Mouse (Mus musculus) thymus, adult 2 months (tissue): ENCODE results near the gene Wdr46. TPM values are rescaled to one million over a fixed set of nuclear protein-coding genes. Genes with fewer than 3 reads are reported as not detected.

Source experiments
- DNase-seq: peaks from one replicate; pipeline ENCODE4 v3.0.0; 2021
- H3K27ac ChIP-seq: fragments of 200-500 bp; 2 replicates; pipeline ENCODE4 v1.5.1; 2012; ENCODE audit warnings: low read length, control low read depth; ENCODE audit not compliant: control insufficient read depth, insufficient read depth
- H3K27me3 ChIP-seq: fragments of 200-500 bp; 2 replicates; pipeline ENCODE4 v1.6.1; 2012; ENCODE audit warnings: mild to moderate bottlenecking, low read length, moderate library complexity, mixed read lengths; ENCODE audit not compliant: control insufficient read depth, insufficient read depth
- H3K36me3 ChIP-seq: fragments of 200-500 bp; 2 replicates; pipeline ENCODE4 v1.6.1; 2012; ENCODE audit warnings: mild to moderate bottlenecking, low read length, moderate library complexity; ENCODE audit not compliant: control insufficient read depth, insufficient read depth
- H3K4me1 ChIP-seq: fragments of 200-500 bp; replicated peaks from 2 replicates; pipeline ENCODE4 v1.6.1; 2012; ENCODE audit warnings: low read length; ENCODE audit not compliant: control insufficient read depth, insufficient read depth
- H3K4me3 ChIP-seq: fragments of 200-500 bp; 2 replicates; pipeline ENCODE4 v1.5.1; 2012; ENCODE audit warnings: mild to moderate bottlenecking, low read length, control low read depth, moderate library complexity; ENCODE audit not compliant: control insufficient read depth, insufficient read depth
- CTCF ChIP-seq: fragments of 200-500 bp; IDR thresholded peaks from 2 replicates; pipeline ENCODE4 v1.5.1; 2012; ENCODE audit warnings: mild to moderate bottlenecking, control low read depth, low read length, moderate library complexity, borderline replicate concordance; ENCODE audit not compliant: control insufficient read depth, poor library complexity, insufficient read depth; ENCODE audit errors: extremely low read depth
- POLR2A ChIP-seq: fragments of 200-500 bp; IDR thresholded peaks from 2 replicates; pipeline ENCODE4 v1.6.1; 2012; ENCODE audit warnings: mild to moderate bottlenecking, low read length, control low read depth, moderate library complexity; ENCODE audit not compliant: control insufficient read depth, poor library complexity, insufficient read depth; ENCODE audit errors: extremely low read depth
- WGBS: fragments of 180-500 bp; shearing (Covaris S2); methylation state at CpG from one replicate; pipeline ENCODE4 v1.1.7; 2018; 5-methylcytosine and 5-hydroxymethylcytosine counted together
- polyA plus RNA-seq: library from polyadenylated mRNA; depleted of rRNA; stranded (reverse); fragments of >200 nt; gene quantifications from 2 replicates; pipeline ENCODE4 v1.2.3, GENCODE M21; 2012

Wdr46 gene
- polyA plus RNA-seq, 1 experiment = 35.4 TPM

- 1% methylated on average over 33 of the region's 33 CpGs for WGBS
- H3K27me3 ChIP-seq = no peaks in the 10 kb centered on the region
- TF ChIP-seq POLR2A (no peak), CTCF (0 out of 2 replicates have a peak, but pooled peaks have one; percentile 19)
- peak overlapping the region; percentile 85 for H3K4me3 ChIP-seq
- H3K27ac ChIP-seq = peak overlapping the region; percentile 39; the same call in 1 of the 2 replicates
- H3K4me1 ChIP-seq = peaks cover 33% of the 10 kb centered on the region
- peaks cover 14% of the 10 kb centered on the region for H3K36me3 ChIP-seq
- no peak for DNase-seq
Measured at GRCm38 (mm10) chr17:33954646-33955554, 14.4 kb downstream of the Wdr46 start.

- peak within 1 kb of the TSS; percentile 87 for H3K27ac ChIP-seq
- no peaks in the 10 kb centered on the region for H3K27me3 ChIP-seq
- WGBS = under 1% methylated on average over 50 of the region's 50 CpGs
- peaks cover 25% of the 10 kb centered on the region for H3K4me1 ChIP-seq
- peak; percentile 90 for TF ChIP-seq POLR2A
- TF ChIP-seq CTCF = no peak
- peak; percentile 96 for DNase-seq
- peaks cover 22% of the 10 kb centered on the region for H3K36me3 ChIP-seq
- H3K4me3 ChIP-seq = peak within 1 kb of the TSS; percentile 85
Measured at GRCm38 (mm10) chr17:33955555-33956214, 15.2 kb downstream of the Wdr46 start, which contains the start of the genes Vps52 and Rps18. Gene Vps52, plus strand, starts transcription at chr17:33955812. Gene Rps18, minus strand, starts transcription at chr17:33956001.

- H3K27me3 ChIP-seq = no peaks in the 10 kb centered on the region
- peaks cover 21% of the 10 kb centered on the region for H3K4me1 ChIP-seq
- H3K27ac ChIP-seq = 0 out of 2 replicates have a peak overlapping the region, but pooled peaks have one; percentile 87
- WGBS = 7% methylated on average over 10 of the region's 10 CpGs
- TF ChIP-seq CTCF = no peak
- no peak for TF ChIP-seq POLR2A
- H3K4me3 ChIP-seq = peak overlapping the region; percentile 52
- H3K36me3 ChIP-seq = peaks cover 26% of the 10 kb centered on the region
- DNase-seq = no peak
Measured at GRCm38 (mm10) chr17:33956336-33956735, 15.9 kb downstream of the Wdr46 start.

- WGBS = 60% methylated on average over 6 of the region's 6 CpGs
- Histone ChIP-seq H3K4me3 (no peak overlapping the region), H3K36me3 (peaks cover 29% of the 10 kb centered on the region), H3K27me3 (no peaks in the 10 kb centered on the region), H3K27ac (no peak overlapping the region), H3K4me1 (peaks cover 13% of the 10 kb centered on the region)
- DNase-seq = peak; percentile 0
- no peak for TF ChIP-seq POLR2A
- no peak for TF ChIP-seq CTCF
Measured at GRCm38 (mm10) chr17:33957493-33957892, 17.0 kb downstream of the Wdr46 start.

GRCm38 (mm10) chr17:33958451-33958850 lies 18.0 kb downstream of the Wdr46 start:
- peaks cover 8% of the 10 kb centered on the region for H3K4me1 ChIP-seq
- WGBS = 98% methylated on average over 11 of the region's 11 CpGs
- peak; percentile 1 for DNase-seq
- no peak overlapping the region for H3K4me3 ChIP-seq
- no peak overlapping the region for H3K27ac ChIP-seq
- H3K27me3 ChIP-seq = no peaks in the 10 kb centered on the region
- peaks cover 29% of the 10 kb centered on the region for H3K36me3 ChIP-seq
- no peak for TF ChIP-seq POLR2A
- TF ChIP-seq CTCF = no peak

GRCm38 (mm10) chr17:33959135-33959534 lies 18.7 kb downstream of the Wdr46 start:
- TF ChIP-seq POLR2A (no peak), CTCF (no peak)
- no peak overlapping the region for H3K4me3 ChIP-seq
- H3K36me3 ChIP-seq = peaks cover 29% of the 10 kb centered on the region
- H3K27ac ChIP-seq = no peak overlapping the region
- peaks cover 7% of the 10 kb centered on the region for H3K4me1 ChIP-seq
- WGBS = 97% methylated on average over 13 of the region's 13 CpGs
- H3K27me3 ChIP-seq = no peaks in the 10 kb centered on the region
- DNase-seq = no peak
